Mouse (Mus musculus) thymus, postnatal 10 days (tissue): Measurements from ENCODE around the gene AI837181.
"Not testable (repeated sequence)": the region's sequence is repeated elsewhere in the genome, so short reads cannot be mapped to it uniquely, and the experiment has no call there.

Source experiments
- DNase-seq, 2 experiments: peaks; one replicate each; pipeline ENCODE4 v3.0.0; 2021; ENCODE audit warnings: low spot score in 2 of 2

AI837181 gene

GRCm38 (mm10) chr19:5424782-5425741 lies at the start of gene AI837181, which contains the start of gene Drap1:
Gene AI837181 (plus strand): TSS chr19:5425144.
Gene Drap1 (minus strand): TSS chr19:5424979.
- peak; percentile 91 to 98 for DNase-seq

GRCm38 (mm10) chr19:5377446-5377845 lies 47.5 kb upstream of the AI837181 start:
- no peak for DNase-seq

- no peak for DNase-seq
Observed at GRCm38 (mm10) chr19:5383326-5383725, 41.6 kb upstream of the AI837181 start.

- no peak for DNase-seq
Observed at GRCm38 (mm10) chr19:5384715-5385114, 40.2 kb upstream of the AI837181 start.

GRCm38 (mm10) chr19:5388011-5388441 lies 36.9 kb upstream of the AI837181 start:
- DNase-seq, result no peak

GRCm38 (mm10) chr19:5388588-5389242 lies 36.2 kb upstream of the AI837181 start, which contains the start of gene Sart1:
Gene Sart1 (minus strand): TSS chr19:5388703.
- DNase-seq, result peak; percentile 93 to 94

GRCm38 (mm10) chr19:5389647-5390046 lies 35.3 kb upstream of the AI837181 start:
- DNase-seq, result peak; percentile 78 to 79

GRCm38 (mm10) chr19:5390416-5390815 lies 34.5 kb upstream of the AI837181 start:
- DNase-seq, result peak; percentile 36 to 37

GRCm38 (mm10) chr19:5392892-5393291 lies 32.1 kb upstream of the AI837181 start:
- DNase-seq, result no peak

GRCm38 (mm10) chr19:5394168-5394567 lies 30.8 kb upstream of the AI837181 start:
- no peak for DNase-seq

GRCm38 (mm10) chr19:5395371-5395770 lies 29.6 kb upstream of the AI837181 start:
- no peak for DNase-seq

- DNase-seq, result not testable (repeated sequence)
Observed at GRCm38 (mm10) chr19:5401073-5401472, 23.9 kb upstream of the AI837181 start.

GRCm38 (mm10) chr19:5402293-5402692 lies 22.7 kb upstream of the AI837181 start, which contains the start of gene Tsga10ip:
Gene Tsga10ip (minus strand): TSS chr19:5402526.
- DNase-seq, result no peak

GRCm38 (mm10) chr19:5405924-5406323 lies 19.0 kb upstream of the AI837181 start:
- DNase-seq, result no peak

- DNase-seq, result not testable (repeated sequence)
Observed at GRCm38 (mm10) chr19:5406531-5407126, 18.3 kb upstream of the AI837181 start.

- peak; percentile 50 to 72 for DNase-seq
Observed at GRCm38 (mm10) chr19:5407133-5407532, 17.8 kb upstream of the AI837181 start.

GRCm38 (mm10) chr19:5408057-5409001 lies 16.6 kb upstream of the AI837181 start:
- DNase-seq, result no peak

- DNase-seq, result no peak
Observed at GRCm38 (mm10) chr19:5409068-5409467, 15.9 kb upstream of the AI837181 start.

GRCm38 (mm10) chr19:5410641-5411040 lies 14.3 kb upstream of the AI837181 start:
- no peak for DNase-seq

GRCm38 (mm10) chr19:5411961-5412360 lies 13.0 kb upstream of the AI837181 start:
- no peak for DNase-seq

GRCm38 (mm10) chr19:5413840-5414239 lies 11.1 kb upstream of the AI837181 start:
- no peak for DNase-seq
